Mouse (Mus musculus): ENCODE data around the gene Cela3b.

DNA sequence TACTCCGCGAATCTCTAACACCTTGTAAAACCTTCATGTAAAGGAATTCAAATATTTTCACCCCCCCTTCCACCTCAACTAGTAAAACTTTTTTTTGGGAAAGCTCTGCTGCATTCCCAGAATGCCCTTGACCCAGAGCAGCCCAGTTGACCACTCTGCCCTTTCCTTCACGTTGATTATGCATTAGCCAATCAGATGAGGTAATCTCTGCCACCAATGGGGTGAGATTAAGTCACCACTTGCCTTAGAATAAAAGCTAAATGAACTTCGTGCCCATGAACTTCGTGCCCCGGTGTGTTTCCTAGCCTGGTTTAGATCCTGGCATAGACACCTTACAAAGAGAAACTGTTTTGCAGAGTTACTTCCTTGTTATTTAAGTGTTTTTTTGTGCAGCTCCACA, 41.4 kb downstream of the Cela3b start:
- TF ChIP-seq CTCF (IDR thresholded peaks at IDR 0.05; ENCODE audit: low read depth) (no peak), EP300 (IDR thresholded peaks at IDR 0.05; ENCODE audit: low read depth) (no peak)
